Mouse (Mus musculus) layer of hippocampus, adult 18-20 months (tissue): ENCODE measurements around the gene Cd82. TPM values are rescaled to one million over a fixed set of nuclear protein-coding genes. Genes with fewer than 3 reads are reported as not detected.

Source experiments
- microRNA-seq, 2 experiments: library from miRNA; unstranded; fragments of <30 nt; microRNA quantifications; one replicate each; pipeline ENCODE4 v1.2.0; 2021
- total RNA-seq, 2 experiments: library from RNA; stranded (reverse); gene quantifications; 2 replicates each; pipeline ENCODE4 v1.2.3; 2021

The Cd82 gene
- total RNA-seq, 2 experiments from 2014 or later = 22.4 to 23.5 TPM

Small RNAs within 50 kb of the gene (microRNA-seq; reads per million reads assigned to microRNA genes)
- gene Mir7001 = 0 to 0.25 reads per million in 2 experiments

Other genes with a start within 250 kb of the Cd82 start
- gene Tspan18, start 128.6 kb downstream of the Cd82 start, total RNA-seq = 10 to 100 TPM; 27.8 to 31.3 TPM
- not detected for gene Gm10803, start 97.4 kb upstream of the Cd82 start, total RNA-seq
- under 1 TPM; 0.51 to 0.62 TPM for gene Alx4, start 179.2 kb upstream of the Cd82 start, total RNA-seq